Mouse (Mus musculus): ENCODE measurements around the gene Cdc45. TPM values are rescaled to one million over a fixed set of nuclear protein-coding genes. Genes with fewer than 3 reads are reported as not detected.

Gene Cdc45
- polyA plus RNA-seq, 1 experiment from 2014 or later = 43.8 TPM

- no peak overlapping the region for H3K4me3 ChIP-seq (ENCODE audit: low read depth, low read length)
- no peak overlapping the region for H3K27ac ChIP-seq (ENCODE audit: low read length)
- ATAC-seq (ENCODE audit: insufficient number of reproducible peaks, insufficient read depth, low FRiP score, low read depth) = no peak
- no peaks in the 10 kb centered on the region for H3K27me3 ChIP-seq (ENCODE audit: control insufficient read depth, insufficient read depth, low read length)
- no peaks in the 10 kb centered on the region for H3K4me1 ChIP-seq (ENCODE audit: control insufficient read depth, insufficient read depth, low read length)
- no peaks in the 10 kb centered on the region for H3K9me3 ChIP-seq (ENCODE audit: control insufficient read depth, low read depth, low read length)
- whole genome bisulfite sequencing = 73% methylated on average over 4 of the region's 4 CpGs
- no peak overlapping the region for H3K4me2 ChIP-seq (replicated peaks; ENCODE audit: low read depth, low read length)
- H3K9ac ChIP-seq (replicated peaks; ENCODE audit: low read depth, low read length) = no peak overlapping the region
- no peaks in the 10 kb centered on the region for H3K36me3 ChIP-seq (ENCODE audit: control insufficient read depth, insufficient read depth, low read length)
Measured at GRCm38 (mm10) chr16:18766390-18766789, 45.4 kb downstream of the Cdc45 start.

GRCm38 (mm10) chr16:18762960-18763359 is 48.8 kb downstream of the Cdc45 start:
- H3K9ac ChIP-seq (replicated peaks; ENCODE audit: low read depth, low read length) = no peak overlapping the region
- ATAC-seq (ENCODE audit: insufficient number of reproducible peaks, insufficient read depth, low FRiP score, low read depth) = no peak
- H3K4me2 ChIP-seq (replicated peaks; ENCODE audit: low read depth, low read length) = no peak overlapping the region
- 48% methylated on average over 3 of the region's 3 CpGs for WGBS
- H3K27ac ChIP-seq (ENCODE audit: low read length) = no peak overlapping the region
- H3K9me3 ChIP-seq (ENCODE audit: control insufficient read depth, low read depth, low read length) = no peaks in the 10 kb centered on the region
- H3K36me3 ChIP-seq (ENCODE audit: control insufficient read depth, insufficient read depth, low read length) = no peaks in the 10 kb centered on the region
- no peaks in the 10 kb centered on the region for H3K4me1 ChIP-seq (ENCODE audit: control insufficient read depth, insufficient read depth, low read length)
- H3K27me3 ChIP-seq (ENCODE audit: control insufficient read depth, insufficient read depth, low read length) = no peaks in the 10 kb centered on the region
- H3K4me3 ChIP-seq (ENCODE audit: low read depth, low read length) = no peak overlapping the region

DNA sequence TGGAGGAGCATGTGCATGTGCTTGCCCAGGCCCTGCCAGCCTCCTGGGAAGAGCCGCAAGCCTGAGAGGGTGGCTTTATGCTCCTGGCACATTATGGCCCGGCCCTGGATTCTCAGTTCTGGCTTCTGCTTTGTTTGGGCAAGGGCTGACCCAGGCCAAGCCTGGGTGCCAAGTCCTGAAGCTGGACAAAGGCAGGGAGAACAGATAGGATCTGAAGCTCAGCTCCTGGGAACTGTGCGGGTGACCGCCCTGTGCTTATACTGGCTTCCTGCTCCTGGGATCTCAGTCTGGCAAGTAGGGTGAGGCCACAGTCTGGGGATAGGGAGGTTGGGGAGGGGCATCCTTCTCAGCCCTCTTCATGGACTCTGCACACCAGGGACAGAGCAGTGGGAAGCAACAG is 50.1 kb downstream of the Cdc45 start:
- no peaks in the 10 kb centered on the region for H3K9me3 ChIP-seq (ENCODE audit: control insufficient read depth, low read depth, low read length)
- H3K4me2 ChIP-seq (replicated peaks; ENCODE audit: low read depth, low read length) = no peak overlapping the region
- H3K27ac ChIP-seq (ENCODE audit: low read length) = no peak overlapping the region
- H3K9ac ChIP-seq (replicated peaks; ENCODE audit: low read depth, low read length) = no peak overlapping the region
- H3K27me3 ChIP-seq (ENCODE audit: control insufficient read depth, insufficient read depth, low read length) = no peaks in the 10 kb centered on the region
- 89% methylated on average over 4 of the region's 4 CpGs for WGBS
- ATAC-seq (ENCODE audit: insufficient number of reproducible peaks, insufficient read depth, low FRiP score, low read depth) = no peak; the same call in 1 of the 2 replicates
- H3K36me3 ChIP-seq (ENCODE audit: control insufficient read depth, insufficient read depth, low read length) = no peaks in the 10 kb centered on the region
- no peak overlapping the region for H3K4me3 ChIP-seq (ENCODE audit: low read depth, low read length)
- H3K4me1 ChIP-seq (ENCODE audit: control insufficient read depth, insufficient read depth, low read length) = no peaks in the 10 kb centered on the region

- H3K27ac ChIP-seq (ENCODE audit: low read length) = no peak overlapping the region
- H3K9me3 ChIP-seq (ENCODE audit: control insufficient read depth, low read depth, low read length) = no peaks in the 10 kb centered on the region
- no peaks in the 10 kb centered on the region for H3K4me1 ChIP-seq (ENCODE audit: control insufficient read depth, insufficient read depth, low read length)
- H3K4me2 ChIP-seq (replicated peaks; ENCODE audit: low read depth, low read length) = no peak overlapping the region
- H3K9ac ChIP-seq (replicated peaks; ENCODE audit: low read depth, low read length) = no peak overlapping the region
- H3K4me3 ChIP-seq (ENCODE audit: low read depth, low read length) = no peak overlapping the region
- no peaks in the 10 kb centered on the region for H3K36me3 ChIP-seq (ENCODE audit: control insufficient read depth, insufficient read depth, low read length)
- no peak for ATAC-seq (ENCODE audit: insufficient number of reproducible peaks, insufficient read depth, low FRiP score, low read depth)
- H3K27me3 ChIP-seq (ENCODE audit: control insufficient read depth, insufficient read depth, low read length) = no peaks in the 10 kb centered on the region
- 74% methylated on average over 10 of the region's 10 CpGs for WGBS
Measured at GRCm38 (mm10) chr16:18751885-18752499, 59.8 kb downstream of the Cdc45 start.

- no peak overlapping the region for H3K4me2 ChIP-seq (replicated peaks; ENCODE audit: low read depth, low read length)
- H3K36me3 ChIP-seq (ENCODE audit: control insufficient read depth, insufficient read depth, low read length) = no peaks in the 10 kb centered on the region
- no peak overlapping the region for H3K4me3 ChIP-seq (ENCODE audit: low read depth, low read length)
- H3K27ac ChIP-seq (ENCODE audit: low read length) = no peak overlapping the region
- no peaks in the 10 kb centered on the region for H3K9me3 ChIP-seq (ENCODE audit: control insufficient read depth, low read depth, low read length)
- no peaks in the 10 kb centered on the region for H3K4me1 ChIP-seq (ENCODE audit: control insufficient read depth, insufficient read depth, low read length)
- ATAC-seq (ENCODE audit: insufficient number of reproducible peaks, insufficient read depth, low FRiP score, low read depth) = no peak
- H3K9ac ChIP-seq (replicated peaks; ENCODE audit: low read depth, low read length) = no peak overlapping the region
- 70% methylated on average over 11 of the region's 11 CpGs for WGBS
- H3K27me3 ChIP-seq (ENCODE audit: control insufficient read depth, insufficient read depth, low read length) = no peaks in the 10 kb centered on the region
Measured at GRCm38 (mm10) chr16:18751101-18751500, 60.7 kb downstream of the Cdc45 start.

- no peak overlapping the region for H3K27ac ChIP-seq (ENCODE audit: low read length)
- no peak for ATAC-seq (ENCODE audit: insufficient number of reproducible peaks, insufficient read depth, low FRiP score, low read depth)
- H3K4me3 ChIP-seq (ENCODE audit: low read depth, low read length) = no peak overlapping the region
- no peak overlapping the region for H3K4me2 ChIP-seq (replicated peaks; ENCODE audit: low read depth, low read length)
- H3K4me1 ChIP-seq (ENCODE audit: control insufficient read depth, insufficient read depth, low read length) = no peaks in the 10 kb centered on the region
- no peaks in the 10 kb centered on the region for H3K27me3 ChIP-seq (ENCODE audit: control insufficient read depth, insufficient read depth, low read length)
- H3K9me3 ChIP-seq (ENCODE audit: control insufficient read depth, low read depth, low read length) = no peaks in the 10 kb centered on the region
- H3K36me3 ChIP-seq (ENCODE audit: control insufficient read depth, insufficient read depth, low read length) = no peaks in the 10 kb centered on the region
- H3K9ac ChIP-seq (replicated peaks; ENCODE audit: low read depth, low read length) = no peak overlapping the region
- WGBS = 72% methylated on average over 20 of the region's 20 CpGs
Measured at GRCm38 (mm10) chr16:18746268-18747122, 65.3 kb downstream of the Cdc45 start.

- Histone ChIP-seq H3K36me3 (ENCODE audit: control insufficient read depth, insufficient read depth, low read length) (no peaks in the 10 kb centered on the region), H3K27ac (ENCODE audit: low read length) (no peak overlapping the region), H3K4me3 (ENCODE audit: low read depth, low read length) (no peak overlapping the region), H3K4me2 (replicated peaks; ENCODE audit: low read depth, low read length) (no peak overlapping the region), H3K9me3 (ENCODE audit: control insufficient read depth, low read depth, low read length) (no peaks in the 10 kb centered on the region), H3K27me3 (ENCODE audit: control insufficient read depth, insufficient read depth, low read length) (no peaks in the 10 kb centered on the region), H3K4me1 (ENCODE audit: control insufficient read depth, insufficient read depth, low read length) (no peaks in the 10 kb centered on the region), H3K9ac (replicated peaks; ENCODE audit: low read depth, low read length) (no peak overlapping the region)
- ATAC-seq (ENCODE audit: insufficient number of reproducible peaks, insufficient read depth, low FRiP score, low read depth) = no peak
Measured at GRCm38 (mm10) chr16:18738303-18738702, 73.5 kb downstream of the Cdc45 start.

DNA sequence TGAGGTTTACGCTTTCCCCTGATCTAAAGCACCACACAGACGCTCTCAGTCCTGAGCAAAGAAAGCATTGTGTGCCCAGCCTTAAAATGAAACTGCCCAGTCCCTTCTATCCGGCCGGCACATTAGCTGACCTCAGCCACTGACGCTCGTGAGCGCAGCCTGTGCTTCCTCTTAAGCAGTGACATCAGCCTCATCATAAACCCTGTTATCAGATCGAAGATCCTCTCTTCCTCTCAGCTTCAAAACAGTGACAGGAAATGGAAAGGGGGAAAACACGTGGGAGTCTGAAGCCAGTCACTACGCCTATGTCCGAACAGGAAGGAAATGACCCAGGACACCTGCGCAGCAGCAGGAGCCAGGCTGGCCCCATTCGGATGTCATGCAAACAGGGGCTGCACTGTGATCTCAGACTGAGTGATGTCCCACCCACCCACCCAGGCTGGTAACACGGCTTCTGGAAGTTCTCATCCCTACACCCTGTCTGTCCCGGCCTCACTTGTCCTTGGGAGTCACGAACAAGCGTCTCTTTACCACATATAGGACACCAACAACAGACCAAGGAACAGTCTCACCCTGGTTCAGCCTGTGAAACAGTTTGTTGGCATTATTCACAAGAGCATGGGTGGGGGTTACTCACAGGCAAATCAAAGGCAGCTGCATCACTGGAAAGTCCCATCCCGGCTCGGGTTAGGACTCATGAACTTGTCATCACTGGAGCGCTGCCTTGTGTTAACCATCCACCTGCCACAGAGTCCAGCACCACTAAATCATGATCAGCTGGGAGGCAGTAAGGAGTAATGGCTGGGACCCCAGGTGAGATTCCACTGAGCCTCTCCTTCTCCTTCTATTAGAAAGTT is 78.5 kb downstream of the Cdc45 start:
- no peaks in the 10 kb centered on the region for H3K27me3 ChIP-seq (ENCODE audit: control insufficient read depth, insufficient read depth, low read length)
- no peak overlapping the region for H3K9ac ChIP-seq (replicated peaks; ENCODE audit: low read depth, low read length)
- no peaks in the 10 kb centered on the region for H3K9me3 ChIP-seq (ENCODE audit: control insufficient read depth, low read depth, low read length)
- H3K36me3 ChIP-seq (ENCODE audit: control insufficient read depth, insufficient read depth, low read length) = no peaks in the 10 kb centered on the region
- WGBS = 44% methylated on average over 20 of the region's 20 CpGs
- 0 out of 2 replicates have a peak overlapping the region, but pooled peaks have one; percentile 0 for H3K4me2 ChIP-seq (replicated peaks; ENCODE audit: low read depth, low read length)
- H3K4me1 ChIP-seq (ENCODE audit: control insufficient read depth, insufficient read depth, low read length) = no peaks in the 10 kb centered on the region
- ATAC-seq (ENCODE audit: insufficient number of reproducible peaks, insufficient read depth, low FRiP score, low read depth) = no peak
- no peak overlapping the region for H3K4me3 ChIP-seq (ENCODE audit: low read depth, low read length)
- H3K27ac ChIP-seq (ENCODE audit: low read length) = no peak overlapping the region
